Mouse (Mus musculus) limb, embryonic 13.5 days (tissue): ENCODE results near the gene Zfp27. TPM values are rescaled to one million over a fixed set of nuclear protein-coding genes. Genes with fewer than 3 reads are reported as not detected.

Source experiments
- ATAC-seq: fragments of 200-750 bp; cut with Nextera tagmentation; 2 replicates; pipeline ENCODE4 v1.8.0; 2017; ENCODE audit warnings: low read depth, moderate number of reproducible peaks, moderate TSS enrichment; ENCODE audit not compliant: low FRiP score
- H3K27ac ChIP-seq: fragments of 300-500 bp; sonication (generic); 2 replicates; pipeline ENCODE4 v1.5.1; 2015; ENCODE audit warnings: inconsistent platforms, mild to moderate bottlenecking, moderate library complexity
- H3K27me3 ChIP-seq: fragments of 300-500 bp; sonication (generic); 2 replicates; pipeline ENCODE4 v1.6.1; 2015; ENCODE audit warnings: mild to moderate bottlenecking, inconsistent platforms
- H3K36me3 ChIP-seq: fragments of 300-500 bp; sonication (generic); 2 replicates; pipeline ENCODE4 v1.6.1; 2015; ENCODE audit warnings: inconsistent platforms, mild to moderate bottlenecking, moderate library complexity
- H3K4me1 ChIP-seq: fragments of 300-500 bp; sonication (generic); 2 replicates; pipeline ENCODE4 v1.6.1; 2015; ENCODE audit warnings: inconsistent platforms
- H3K4me2 ChIP-seq: fragments of 300-500 bp; sonication (generic); replicated peaks from 2 replicates; pipeline ENCODE4 v1.6.1; 2015; ENCODE audit warnings: inconsistent platforms, mild to moderate bottlenecking, moderate library complexity
- H3K4me3 ChIP-seq: fragments of 300-500 bp; sonication (generic); 2 replicates; pipeline ENCODE4 v1.5.1; 2015; ENCODE audit warnings: moderate library complexity, mild to moderate bottlenecking, inconsistent platforms
- H3K9ac ChIP-seq: fragments of 300-500 bp; sonication (generic); 2 replicates; pipeline ENCODE4 v1.6.1; 2015; ENCODE audit warnings: mild to moderate bottlenecking, inconsistent platforms
- H3K9me3 ChIP-seq: fragments of 300-500 bp; sonication (generic); 2 replicates; pipeline ENCODE4 v1.6.1; 2016; ENCODE audit warnings: inconsistent platforms
- WGBS: fragments of 180-500 bp; shearing (Covaris S2); methylation state at CpG from one replicate; pipeline ENCODE4 v1.1.7; 2015; 5-methylcytosine and 5-hydroxymethylcytosine counted together
- polyA plus RNA-seq: library from polyadenylated mRNA; unstranded; fragments of >200 nt; fragmentation: Nextera tagmentation; extraction: Ambion mirVana; gene quantifications from 2 replicates; pipeline ENCODE4 v1.2.1, GENCODE M21; 2015

Gene Zfp27
- polyA plus RNA-seq, 1 experiment from 2014 or later, result 14.7 TPM

DNA sequence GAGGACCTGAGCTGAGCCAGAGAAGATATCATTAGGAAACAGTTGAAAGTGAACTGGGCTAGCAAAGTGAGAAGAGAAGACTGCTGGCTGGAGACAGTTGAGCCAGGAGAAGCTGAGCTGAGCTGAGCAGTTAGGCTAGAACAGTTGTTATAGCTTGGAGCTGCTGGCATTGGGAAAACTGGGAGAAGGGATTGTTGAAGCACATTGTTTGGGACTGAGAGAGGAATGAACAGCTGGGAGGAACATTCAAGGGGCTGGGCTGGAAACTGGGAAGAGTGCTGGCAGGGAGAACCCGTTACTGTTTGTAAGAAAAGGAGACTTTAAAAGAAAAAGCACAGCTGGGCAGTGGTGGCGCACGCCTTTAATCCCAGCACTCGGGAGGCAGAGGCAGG lies 11.7 kb upstream of the Zfp27 start:
- H3K36me3 ChIP-seq, result peaks cover 47% of the 10 kb centered on the region
- no peak overlapping the region for H3K4me2 ChIP-seq
- WGBS, result 88% methylated on average over 4 of the region's 4 CpGs
- no peak; the same call in 1 of the 2 replicates for ATAC-seq
- H3K4me1 ChIP-seq, result no peaks in the 10 kb centered on the region
- no peaks in the 10 kb centered on the region for H3K27me3 ChIP-seq
- no peak overlapping the region for H3K4me3 ChIP-seq
- H3K9me3 ChIP-seq, result peaks cover 9% of the 10 kb centered on the region; the same call in 1 of the 2 replicates
- H3K27ac ChIP-seq, result no peak overlapping the region; the same call in 1 of the 2 replicates
- H3K9ac ChIP-seq, result no peak overlapping the region

DNA sequence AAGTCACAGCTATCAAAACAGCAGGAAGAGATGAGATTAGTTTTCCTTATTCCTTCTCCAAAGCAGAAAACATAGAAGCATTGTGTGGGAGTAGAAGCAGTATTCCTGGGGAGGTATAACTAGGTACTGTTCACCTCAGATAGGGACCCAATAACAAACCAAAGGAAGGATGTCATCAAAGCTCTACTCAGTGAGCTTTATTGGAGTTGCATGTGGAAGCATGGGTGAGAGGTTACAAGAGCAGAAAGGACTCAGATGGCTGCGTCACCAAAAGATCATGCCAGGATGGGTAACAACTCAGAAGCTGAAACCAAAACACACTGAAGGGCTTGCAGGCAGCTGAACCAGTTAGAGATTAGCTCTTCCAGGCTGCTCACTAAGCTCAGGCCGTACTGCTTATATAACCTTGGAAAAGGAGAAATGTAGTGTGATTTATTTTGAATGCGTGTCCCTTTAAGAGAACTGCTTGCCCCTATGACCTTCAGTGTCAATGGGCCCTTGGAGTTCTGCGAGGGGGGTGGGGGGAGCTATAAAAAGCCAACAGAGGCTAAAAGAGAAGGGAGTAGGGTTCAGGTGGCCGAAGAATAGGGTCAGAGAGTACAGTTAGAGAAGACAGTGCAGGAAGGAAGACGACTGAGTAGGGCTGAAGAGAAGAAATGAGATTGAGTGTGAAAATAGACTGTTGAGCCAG lies 11.1 kb upstream of the Zfp27 start:
- H3K4me1 ChIP-seq, result no peaks in the 10 kb centered on the region
- no peak overlapping the region for H3K9ac ChIP-seq
- no peaks in the 10 kb centered on the region for H3K27me3 ChIP-seq
- peaks cover 51% of the 10 kb centered on the region for H3K36me3 ChIP-seq
- WGBS, result 62% methylated on average over 6 of the region's 6 CpGs
- no peak for ATAC-seq
- H3K27ac ChIP-seq, result no peak overlapping the region; the same call in 1 of the 2 replicates
- H3K4me2 ChIP-seq, result no peak overlapping the region
- H3K4me3 ChIP-seq, result no peak overlapping the region
- H3K9me3 ChIP-seq, result peaks cover 9% of the 10 kb centered on the region; the same call in 1 of the 2 replicates

DNA sequence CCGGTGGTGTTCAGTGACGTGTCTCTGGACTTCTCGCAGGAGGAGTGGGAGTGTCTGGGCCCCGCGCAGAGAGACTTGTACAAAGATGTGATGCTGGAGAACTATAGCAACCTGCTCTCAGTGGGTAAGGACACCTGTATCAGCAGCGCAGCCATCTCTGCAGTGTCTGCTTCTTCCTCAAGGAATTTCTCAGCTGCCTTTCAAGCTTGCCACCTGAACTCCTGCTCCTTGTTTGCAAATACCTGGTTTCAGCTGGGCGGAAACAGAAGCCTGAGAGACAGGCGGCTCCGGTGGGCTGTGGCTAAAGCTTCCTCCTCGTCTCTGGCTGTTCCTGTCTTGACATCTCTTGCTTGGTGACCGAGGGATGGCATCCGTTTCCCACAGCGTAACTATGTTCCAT lies 5.8 kb upstream of the Zfp27 start:
- no peak overlapping the region for H3K9ac ChIP-seq
- H3K4me3 ChIP-seq, result no peak overlapping the region
- WGBS, result 94% methylated on average over 13 of the region's 13 CpGs
- H3K4me1 ChIP-seq, result peaks cover 19% of the 10 kb centered on the region
- H3K4me2 ChIP-seq, result no peak overlapping the region
- peaks cover 9% of the 10 kb centered on the region; the same call in 1 of the 2 replicates for H3K9me3 ChIP-seq
- no peaks in the 10 kb centered on the region for H3K27me3 ChIP-seq
- no peak for ATAC-seq
- H3K36me3 ChIP-seq, result peaks cover 59% of the 10 kb centered on the region
- H3K27ac ChIP-seq, result no peak overlapping the region

DNA sequence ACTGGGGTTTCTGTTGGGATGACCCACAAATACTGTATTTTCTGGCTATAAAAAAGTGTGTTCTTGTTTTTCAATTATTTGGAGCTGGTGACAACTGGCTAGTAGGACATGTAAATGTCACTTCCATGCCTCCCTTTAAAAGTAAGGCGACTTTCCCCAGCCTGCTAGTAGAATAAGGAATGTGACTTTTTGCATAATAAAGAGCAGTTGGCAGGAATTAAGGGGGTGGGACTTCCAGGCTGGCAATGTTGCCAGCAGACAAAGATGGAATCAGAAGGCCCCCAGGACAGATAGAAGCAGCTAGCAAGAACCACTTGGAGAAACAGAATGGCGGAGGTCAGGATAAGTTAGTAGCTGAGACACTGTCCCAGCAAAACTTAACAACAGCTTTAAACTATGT lies 3.9 kb upstream of the Zfp27 start:
- H3K9me3 ChIP-seq, result peaks cover 5% of the 10 kb centered on the region; the same call in 1 of the 2 replicates
- peak overlapping the region; percentile 71; the same call in 1 of the 2 replicates for H3K4me3 ChIP-seq
- ATAC-seq, result no peak
- WGBS, result 76% methylated on average over 2 of the region's 2 CpGs
- no peak overlapping the region for H3K9ac ChIP-seq
- H3K36me3 ChIP-seq, result peaks cover 43% of the 10 kb centered on the region
- H3K4me1 ChIP-seq, result peaks cover 19% of the 10 kb centered on the region
- H3K27ac ChIP-seq, result no peak overlapping the region
- no peaks in the 10 kb centered on the region for H3K27me3 ChIP-seq
- peak overlapping the region; percentile 72 for H3K4me2 ChIP-seq

DNA sequence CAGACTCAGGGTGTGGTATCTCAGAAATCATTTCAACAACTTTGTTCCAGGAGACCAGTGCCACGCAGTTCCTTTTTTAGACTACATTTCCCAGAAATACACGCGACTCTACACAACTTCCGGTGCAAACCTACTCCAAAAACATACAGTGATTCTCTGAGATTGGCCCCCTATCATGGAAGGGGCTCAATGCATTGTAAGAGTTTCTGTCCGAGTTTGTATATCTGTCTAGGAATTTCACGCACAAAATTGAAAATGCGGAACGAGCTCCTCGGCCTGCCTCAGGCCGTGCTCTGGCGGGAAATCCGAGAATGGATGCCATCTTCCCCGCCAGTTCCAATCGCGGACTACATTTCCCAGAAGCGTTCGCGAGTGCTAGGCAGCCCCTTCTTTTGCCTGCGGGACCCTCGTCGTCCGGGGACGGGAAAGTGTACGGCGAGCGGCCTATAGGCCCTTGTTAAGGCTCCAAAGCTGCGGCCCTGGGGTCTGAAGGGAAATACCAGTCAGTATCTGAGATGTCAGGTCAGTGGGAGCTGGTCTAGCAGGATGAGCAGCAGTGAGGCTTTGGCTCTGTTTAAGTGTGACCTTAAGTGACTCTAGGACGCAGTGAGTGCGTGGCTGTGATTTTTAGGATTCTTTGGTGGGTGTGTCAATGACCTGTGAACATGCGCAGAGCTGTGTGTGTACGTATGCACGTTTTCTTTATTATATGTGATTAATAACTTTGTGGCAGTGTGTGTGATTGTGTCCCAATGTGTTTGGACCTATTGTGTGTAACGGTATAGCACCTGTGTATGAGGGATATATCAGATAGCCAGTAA lies 2.0 kb upstream of the Zfp27 start, which contains the start of gene Zfp383:
TSS of gene Zfp383 (plus strand) at position 94 of the 821 bp plus-strand sequence.
- Histone ChIP-seq H3K27me3 (no peaks in the 10 kb centered on the region), H3K9me3 (no peaks in the 10 kb centered on the region), H3K36me3 (peaks cover 30% of the 10 kb centered on the region), H3K27ac (peak within 1 kb of the TSS; percentile 94), H3K4me1 (peaks cover 19% of the 10 kb centered on the region), H3K4me2 (peak within 1 kb of the TSS; percentile 72), H3K4me3 (peak within 1 kb of the TSS; percentile 71), H3K9ac (peak within 1 kb of the TSS; percentile 85)
- under 1% methylated on average over 33 of the region's 33 CpGs for WGBS
- ATAC-seq, result peak; percentile 86

DNA sequence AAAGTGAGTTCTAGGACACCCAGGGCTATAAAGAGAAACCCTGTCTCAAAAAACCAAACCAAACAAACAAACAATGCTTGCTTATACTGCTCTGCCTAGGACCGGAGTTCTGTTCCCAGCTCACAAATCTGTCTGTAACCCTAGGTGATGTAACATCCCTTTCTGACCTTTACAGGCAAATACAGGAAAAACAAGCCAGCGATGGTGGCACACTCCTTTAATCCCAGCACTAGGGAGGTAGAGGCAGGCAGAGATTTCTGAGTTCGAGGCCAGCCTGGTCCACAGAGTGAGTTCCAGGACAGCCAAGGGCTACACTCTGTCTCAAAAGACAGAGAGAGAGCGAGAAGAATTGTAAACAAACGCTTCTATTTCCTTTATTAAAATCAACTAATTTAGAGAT lies 834 bp upstream of the Zfp27 start:
- Histone ChIP-seq H3K4me1 (peaks cover 19% of the 10 kb centered on the region), H3K9me3 (no peaks in the 10 kb centered on the region), H3K27ac (peak overlapping the region; percentile 94; the same call in 1 of the 2 replicates), H3K4me2 (peak overlapping the region; percentile 68; the same call in 1 of the 2 replicates), H3K36me3 (peaks cover 25% of the 10 kb centered on the region), H3K4me3 (no peak overlapping the region), H3K27me3 (no peaks in the 10 kb centered on the region), H3K9ac (no peak overlapping the region)
- 88% methylated on average over 5 of the region's 5 CpGs for WGBS
- ATAC-seq, result no peak

DNA sequence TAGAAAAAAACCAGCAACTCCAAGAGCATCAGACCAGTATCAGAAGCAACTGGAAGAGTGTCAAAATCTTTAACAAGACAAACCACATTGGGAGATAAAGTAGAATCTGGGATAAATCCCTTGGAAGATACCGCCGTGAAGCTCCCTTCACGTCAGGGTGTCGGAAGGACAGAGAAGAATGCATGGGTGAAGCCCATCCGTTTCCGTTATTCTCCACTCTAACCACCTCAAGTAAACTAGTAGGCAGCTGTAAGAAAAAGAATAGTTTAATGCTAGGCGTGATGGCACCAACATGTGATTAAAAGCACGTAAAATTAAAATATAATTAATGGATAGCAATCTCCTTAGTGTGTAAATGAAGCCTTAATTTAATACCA lies 298 bp upstream of the Zfp27 start:
- H3K4me1 ChIP-seq, result peaks cover 19% of the 10 kb centered on the region
- WGBS, result 33% methylated on average over 8 of the region's 8 CpGs
- peak overlapping the region; percentile 75; the same call in 1 of the 2 replicates for H3K9ac ChIP-seq
- no peaks in the 10 kb centered on the region for H3K27me3 ChIP-seq
- no peak for ATAC-seq
- H3K36me3 ChIP-seq, result peaks cover 22% of the 10 kb centered on the region
- peak overlapping the region; percentile 94 for H3K27ac ChIP-seq
- no peaks in the 10 kb centered on the region for H3K9me3 ChIP-seq
- H3K4me2 ChIP-seq, result peak overlapping the region; percentile 68
- peak overlapping the region; percentile 59 for H3K4me3 ChIP-seq

DNA sequence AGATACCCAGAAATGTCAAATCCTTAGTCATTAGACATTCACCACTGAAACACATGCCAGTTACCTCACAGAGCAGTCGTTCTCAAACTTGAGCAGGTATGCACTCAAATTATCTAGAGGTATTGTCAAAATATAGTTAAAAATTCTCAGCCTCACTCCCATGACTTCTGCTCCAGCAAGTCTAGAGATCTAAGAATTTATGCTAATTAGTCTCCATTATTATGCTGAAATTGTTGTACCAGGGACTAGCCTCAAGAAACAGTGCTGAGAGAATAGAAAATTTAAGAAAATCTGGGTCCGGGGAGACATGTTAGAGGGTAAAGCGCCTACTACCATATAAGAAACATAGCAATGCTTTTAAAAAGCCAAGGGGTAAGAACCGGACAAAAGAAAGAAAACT lies 2.3 kb downstream of the Zfp27 start:
- Histone ChIP-seq H3K36me3 (peaks cover 37% of the 10 kb centered on the region), H3K9me3 (0 out of 2 replicates have a peak, but pooled peaks cover 3% of the 10 kb centered on the region), H3K27me3 (no peaks in the 10 kb centered on the region), H3K4me2 (no peak overlapping the region), H3K27ac (no peak overlapping the region), H3K4me3 (no peak overlapping the region), H3K9ac (no peak overlapping the region), H3K4me1 (peaks cover under 1% of the 10 kb centered on the region)
- no peak for ATAC-seq
- WGBS, result 95% methylated on average over 4 of the region's 4 CpGs

DNA sequence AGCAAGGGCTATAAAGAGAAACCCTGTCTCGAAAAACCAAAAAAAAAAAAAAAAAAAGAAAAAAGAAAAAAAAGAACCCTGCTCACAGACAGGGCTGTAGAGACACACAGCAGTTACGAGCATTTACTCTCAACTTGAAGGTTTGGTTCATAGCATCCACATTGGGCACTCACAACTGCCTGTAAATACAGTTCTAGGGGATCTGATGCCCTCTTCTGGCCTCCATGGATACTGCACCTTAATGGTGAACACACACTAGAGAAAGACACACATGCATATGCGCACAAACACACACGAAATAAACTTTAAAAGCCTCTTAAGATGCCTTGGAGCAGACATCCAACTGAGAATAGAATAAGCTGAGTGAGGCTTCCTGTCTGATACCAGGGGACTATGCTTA lies 8.0 kb downstream of the Zfp27 start:
- no peak overlapping the region for H3K4me3 ChIP-seq
- peaks cover 88% of the 10 kb centered on the region for H3K36me3 ChIP-seq
- H3K9me3 ChIP-seq, result peaks cover 44% of the 10 kb centered on the region
- no peak for ATAC-seq
- H3K9ac ChIP-seq, result no peak overlapping the region
- H3K4me2 ChIP-seq, result no peak overlapping the region
- H3K27ac ChIP-seq, result no peak overlapping the region
- no peaks in the 10 kb centered on the region for H3K4me1 ChIP-seq
- WGBS, result 94% methylated on average over 4 of the region's 4 CpGs
- no peaks in the 10 kb centered on the region for H3K27me3 ChIP-seq

DNA sequence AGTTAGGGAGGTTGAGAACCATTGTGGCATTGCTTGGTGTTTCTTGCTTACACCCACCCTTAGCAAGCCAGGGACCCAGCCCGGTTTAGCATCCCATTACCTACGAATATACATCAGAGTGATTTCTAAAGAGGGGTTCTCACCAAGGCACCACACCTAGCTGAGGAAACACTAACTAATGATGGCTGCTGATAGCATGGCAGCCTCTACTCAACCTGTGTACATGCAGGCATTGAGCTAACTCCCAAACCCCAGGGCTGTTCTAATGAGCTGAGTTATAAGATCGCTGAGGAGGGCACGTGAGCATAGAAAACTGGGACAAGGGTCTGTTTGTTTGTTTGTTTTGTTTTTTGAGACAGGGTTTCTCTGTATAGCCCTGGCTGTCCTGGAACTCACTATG lies 13.6 kb downstream of the Zfp27 start:
- Histone ChIP-seq H3K4me1 (no peaks in the 10 kb centered on the region), H3K36me3 (peaks cover 83% of the 10 kb centered on the region), H3K4me2 (no peak overlapping the region), H3K4me3 (no peak overlapping the region), H3K27ac (no peak overlapping the region), H3K27me3 (no peaks in the 10 kb centered on the region), H3K9me3 (peaks cover 68% of the 10 kb centered on the region), H3K9ac (no peak overlapping the region)
- no peak for ATAC-seq
- 98% methylated on average over 4 of the region's 4 CpGs for WGBS

DNA sequence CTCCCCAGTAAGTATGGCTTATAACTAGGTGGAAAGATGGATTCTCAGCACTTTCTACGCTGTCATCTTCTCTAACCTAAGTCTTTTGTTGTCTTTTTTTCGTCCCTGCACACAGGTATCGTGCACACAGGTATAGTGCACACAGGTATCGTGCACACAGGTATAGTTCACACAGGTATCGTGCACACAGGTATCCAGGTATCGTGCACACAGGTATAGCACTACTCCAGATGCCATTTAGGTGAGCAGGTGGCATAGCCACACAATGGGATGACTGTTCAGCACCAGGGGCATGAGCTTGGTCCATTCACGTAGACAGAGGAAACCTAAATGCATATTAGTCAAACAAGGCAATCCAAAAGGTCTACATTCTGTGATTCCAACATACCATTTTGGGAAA lies 15.9 kb downstream of the Zfp27 start:
- ATAC-seq, result no peak
- no peak overlapping the region for H3K4me3 ChIP-seq
- H3K4me1 ChIP-seq, result no peaks in the 10 kb centered on the region
- H3K9ac ChIP-seq, result no peak overlapping the region
- peaks cover 78% of the 10 kb centered on the region for H3K9me3 ChIP-seq
- no peaks in the 10 kb centered on the region for H3K27me3 ChIP-seq
- H3K27ac ChIP-seq, result no peak overlapping the region
- H3K4me2 ChIP-seq, result no peak overlapping the region
- peaks cover 61% of the 10 kb centered on the region for H3K36me3 ChIP-seq
- 94% methylated on average over 7 of the region's 7 CpGs for WGBS

DNA sequence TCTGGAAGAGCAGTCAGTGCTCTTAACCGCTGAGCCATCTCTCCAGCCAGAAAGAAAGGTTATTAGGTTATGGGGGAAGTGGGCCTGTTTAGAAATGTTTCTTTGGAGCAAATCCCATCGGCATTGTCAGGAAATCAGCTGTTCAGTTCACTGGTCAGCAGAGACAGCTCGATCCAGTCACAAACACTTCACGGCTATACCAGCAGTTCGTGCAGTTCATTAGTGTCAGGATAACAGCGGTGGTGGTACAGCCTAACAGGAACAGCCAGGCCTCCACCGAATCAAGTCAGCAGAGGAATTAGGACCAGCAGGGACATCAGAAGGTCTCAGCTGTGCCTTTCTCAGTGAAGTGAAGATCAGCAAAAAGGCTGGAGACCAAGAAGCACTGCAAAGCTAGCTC lies 25.5 kb downstream of the Zfp27 start:
- Histone ChIP-seq H3K27me3 (no peaks in the 10 kb centered on the region), H3K9me3 (peaks cover 37% of the 10 kb centered on the region), H3K36me3 (peaks cover 29% of the 10 kb centered on the region), H3K9ac (no peak overlapping the region), H3K4me2 (no peak overlapping the region), H3K4me1 (no peaks in the 10 kb centered on the region), H3K27ac (no peak overlapping the region), H3K4me3 (no peak overlapping the region)
- 92% methylated on average over 7 of the region's 7 CpGs for WGBS
- no peak for ATAC-seq
